Mouse (Mus musculus) MEL (cell line): ENCODE measurements around the gene Slc1a4. TPM values are rescaled to one million over a fixed set of nuclear protein-coding genes. Genes with fewer than 3 reads are reported as not detected.

Source experiments
- DNase-seq: peaks from one replicate; pipeline ENCODE4 v3.0.0; 2011; ENCODE audit warnings: low read depth, low spot score
- H3K27ac ChIP-seq: 2 replicates; pipeline ENCODE4 v1.5.1; 2012; ENCODE audit warnings: low read depth, mild to moderate bottlenecking, control low read depth, low read length, moderate library complexity; ENCODE audit not compliant: control insufficient read depth
- H3K27me3 ChIP-seq, 2 experiments: fragments of 150-350 bp in 1 of 2; sonication (generic) in 1 of 2; 2 replicates each; pipeline ENCODE4 v1.6.1; 2012; ENCODE audit warnings: low read length in 2 of 2, mild to moderate bottlenecking in 2 of 2, improper control_type of control experiment in 1 of 2, moderate library complexity in 1 of 2; ENCODE audit not compliant: insufficient read depth in 2 of 2, control insufficient read depth in 1 of 2
- H3K36me3 ChIP-seq, 2 experiments: 2 replicates each; pipeline ENCODE4 v1.6.1; 2012 to 2014; ENCODE audit warnings: low read length in 2 of 2, improper control_type of control experiment in 1 of 2, inconsistent platforms in 1 of 2, mild to moderate bottlenecking in 1 of 2; ENCODE audit not compliant: insufficient read depth in 2 of 2, control insufficient read depth in 1 of 2
- H3K4me1 ChIP-seq, 2 experiments: fragments of 150-350 bp in 1 of 2; sonication (generic) in 1 of 2; 2 replicates each; pipeline ENCODE4 v1.6.1; 2012; ENCODE audit warnings: low read length in 2 of 2, improper control_type of control experiment in 1 of 2, mild to moderate bottlenecking in 1 of 2; ENCODE audit not compliant: insufficient read depth in 2 of 2, control insufficient read depth in 1 of 2
- H3K4me3 ChIP-seq, 2 experiments: fragments of 150-350 bp in 1 of 2; sonication (generic) in 1 of 2; 2 replicates each; pipeline ENCODE4 v1.5.1; 2012; ENCODE audit warnings: low read depth in 2 of 2, low read length in 2 of 2, mild to moderate bottlenecking in 2 of 2, moderate library complexity in 2 of 2, control low read depth in 1 of 2, improper control_type of control experiment in 1 of 2; ENCODE audit not compliant: control insufficient read depth in 1 of 2, insufficient read depth in 1 of 2
- H3K79me2 ChIP-seq: 2 replicates; pipeline ENCODE4 v1.6.1; 2012; ENCODE audit warnings: mild to moderate bottlenecking, low read length, moderate library complexity; ENCODE audit not compliant: control insufficient read depth, poor library complexity, insufficient read depth
- H3K9ac ChIP-seq: 2 replicates; pipeline ENCODE4 v1.6.1; 2012; ENCODE audit warnings: low read depth, mild to moderate bottlenecking, control low read depth, low read length, moderate library complexity; ENCODE audit not compliant: control insufficient read depth, poor library complexity, severe bottlenecking
- H3K9me3 ChIP-seq: fragments of 150-350 bp; sonication (generic); replicated peaks from 2 replicates; pipeline ENCODE4 v1.6.1; 2012; ENCODE audit warnings: mild to moderate bottlenecking, low read length, improper control_type of control experiment, moderate library complexity; ENCODE audit not compliant: insufficient read depth
- CHD1 ChIP-seq: IDR thresholded peaks from 2 replicates; pipeline ENCODE4 v1.6.1; 2012; ENCODE audit warnings: low read depth, mild to moderate bottlenecking, inconsistent platforms, low read length, improper control_type of control experiment
- CHD2 ChIP-seq: IDR thresholded peaks from 2 replicates; pipeline ENCODE4 v1.6.1; 2011; ENCODE audit warnings: low read length, improper control_type of control experiment
- CTCF ChIP-seq, 3 experiments: IDR thresholded peaks in 2 of 3; conservative IDR thresholded peaks in 1 of 3; 2 replicates each; pipeline ENCODE4 v1.5.1; 2011 to 2012; ENCODE audit warnings: low read length in 3 of 3, low read depth in 2 of 3, mild to moderate bottlenecking in 2 of 3, improper control_type of control experiment in 1 of 3, inconsistent platforms in 1 of 3, mixed read lengths in 1 of 3, moderate library complexity in 1 of 3; ENCODE audit not compliant: control insufficient read depth in 1 of 3, insufficient read depth in 1 of 3, poor library complexity in 1 of 3, severe bottlenecking in 1 of 3
- ELF1 ChIP-seq: IDR thresholded peaks from 2 replicates; pipeline ENCODE4 v1.6.1; 2014; ENCODE audit warnings: low read depth, mild to moderate bottlenecking, inconsistent platforms, low read length, improper control_type of control experiment, moderate library complexity
- EP300 ChIP-seq, 2 experiments: IDR thresholded peaks; 2 replicates each; pipeline ENCODE4 v1.6.1; 2011; ENCODE audit warnings: improper control_type of control experiment in 2 of 2, low read length in 2 of 2, low read depth in 1 of 2, mild to moderate bottlenecking in 1 of 2
- ETS1 ChIP-seq: IDR thresholded peaks from 2 replicates; pipeline ENCODE4 v1.6.1; 2012; ENCODE audit warnings: low read depth, mild to moderate bottlenecking, inconsistent platforms, low read length, improper control_type of control experiment, moderate library complexity
- GABPA ChIP-seq: IDR thresholded peaks from 2 replicates; pipeline ENCODE4 v1.6.1; 2012; ENCODE audit warnings: low read depth, mild to moderate bottlenecking, inconsistent platforms, low read length, improper control_type of control experiment, moderate library complexity
- GATA1 ChIP-seq: IDR thresholded peaks from 2 replicates; pipeline ENCODE4 v1.6.1; 2011; ENCODE audit warnings: low read depth, low read length, improper control_type of control experiment
- MAFK ChIP-seq: IDR thresholded peaks from 2 replicates; pipeline ENCODE4 v1.6.1; 2011; ENCODE audit warnings: low read depth, mild to moderate bottlenecking, low read length, improper control_type of control experiment, borderline replicate concordance
- MAX ChIP-seq: IDR thresholded peaks from 2 replicates; pipeline ENCODE4 v1.6.1; 2011; ENCODE audit warnings: low read length, improper control_type of control experiment
- MAZ ChIP-seq: IDR thresholded peaks from 2 replicates; pipeline ENCODE4 v1.6.1; 2012; ENCODE audit warnings: low read depth, mild to moderate bottlenecking, inconsistent platforms, low read length, improper control_type of control experiment
- MXI1 ChIP-seq: IDR thresholded peaks from 2 replicates; pipeline ENCODE4 v1.6.1; 2011; ENCODE audit warnings: mild to moderate bottlenecking, low read depth, low read length, improper control_type of control experiment
- MYC ChIP-seq: IDR thresholded peaks from 2 replicates; pipeline ENCODE4 v1.6.1; 2011; ENCODE audit warnings: low read depth, mild to moderate bottlenecking, low read length, improper control_type of control experiment, moderate library complexity
- NELFE ChIP-seq: IDR thresholded peaks from 2 replicates; pipeline ENCODE4 v1.6.1; 2011; ENCODE audit warnings: low read depth, low read length, improper control_type of control experiment
- NRF1 ChIP-seq: IDR thresholded peaks from 2 replicates; pipeline ENCODE4 v1.6.1; 2014; ENCODE audit warnings: low read depth, mild to moderate bottlenecking, inconsistent platforms, low read length, improper control_type of control experiment, moderate library complexity; ENCODE audit not compliant: poor library complexity, insufficient read depth, severe bottlenecking
- POLR2A ChIP-seq, 2 experiments: IDR thresholded peaks; 2 replicates each; pipeline ENCODE4 v1.6.1; 2011 to 2012; ENCODE audit warnings: low read length in 2 of 2, mild to moderate bottlenecking in 2 of 2, control low read depth in 1 of 2, improper control_type of control experiment in 1 of 2, low read depth in 1 of 2, moderate library complexity in 1 of 2; ENCODE audit not compliant: control insufficient read depth in 1 of 2, insufficient read depth in 1 of 2, poor library complexity in 1 of 2
- POLR2AphosphoS2 ChIP-seq: IDR thresholded peaks from 2 replicates; pipeline ENCODE4 v1.6.1; 2011; ENCODE audit warnings: low read length, improper control_type of control experiment
- POLR2AphosphoS5 ChIP-seq: IDR thresholded peaks from 2 replicates; pipeline ENCODE4 v1.6.1; 2012; ENCODE audit warnings: low read depth, borderline replicate concordance, mild to moderate bottlenecking, inconsistent platforms, low read length, moderate library complexity, mixed read lengths
- RAD21 ChIP-seq: IDR thresholded peaks from 2 replicates; pipeline ENCODE4 v1.6.1; 2011; ENCODE audit warnings: mild to moderate bottlenecking, low read depth, low read length, improper control_type of control experiment
- RCOR1 ChIP-seq: IDR thresholded peaks from 2 replicates; pipeline ENCODE4 v1.6.1; 2012; ENCODE audit warnings: low read depth, mild to moderate bottlenecking, inconsistent platforms, low read length, improper control_type of control experiment
- SMC3 ChIP-seq: IDR thresholded peaks from 2 replicates; pipeline ENCODE4 v1.6.1; 2011; ENCODE audit warnings: low read depth, low read length, improper control_type of control experiment
- TAL1 ChIP-seq: IDR thresholded peaks from 2 replicates; pipeline ENCODE4 v1.6.1; 2012; ENCODE audit warnings: mild to moderate bottlenecking, inconsistent platforms, low read length, moderate library complexity, mixed read lengths
- TBP ChIP-seq: IDR thresholded peaks from 2 replicates; pipeline ENCODE4 v1.8.0; 2011; ENCODE audit warnings: low read depth, low read length, improper control_type of control experiment
- USF2 ChIP-seq, 2 experiments: IDR thresholded peaks; 2 replicates each; pipeline ENCODE4 v1.6.1; 2011 to 2012; ENCODE audit warnings: improper control_type of control experiment in 2 of 2, low read length in 2 of 2, borderline replicate concordance in 1 of 2, inconsistent platforms in 1 of 2, low read depth in 1 of 2, mild to moderate bottlenecking in 1 of 2; ENCODE audit not compliant: insufficient read depth in 1 of 2
- ZC3H11A ChIP-seq: IDR thresholded peaks from 2 replicates; pipeline ENCODE4 v1.6.1; 2012; ENCODE audit warnings: low read depth, mild to moderate bottlenecking, inconsistent platforms, low read length, improper control_type of control experiment
- ZMIZ1 ChIP-seq: IDR thresholded peaks from 2 replicates; pipeline ENCODE4 v1.6.1; 2012; ENCODE audit warnings: low read depth, mild to moderate bottlenecking, inconsistent platforms, low read length, improper control_type of control experiment, moderate library complexity
- ZNF384 ChIP-seq: IDR thresholded peaks from 2 replicates; pipeline ENCODE4 v1.6.1; 2012; ENCODE audit warnings: low read depth, mild to moderate bottlenecking, inconsistent platforms, low read length, improper control_type of control experiment
- polyA plus RNA-seq, 2 experiments: library from polyadenylated mRNA; stranded (reverse) in 1 of 2; unstranded in 1 of 2; fragments of >175 nt in 1 of 2; fragments of >200 nt in 1 of 2; gene quantifications; 2 replicates each; pipeline versions ENCODE4 v1.2.1 to v1.2.4; 2012; ENCODE audit warnings: low replicate concordance in 2 of 2, low read depth in 1 of 2; ENCODE audit not compliant: insufficient read length in 2 of 2, insufficient read depth in 1 of 2, missing spikeins in 1 of 2
- total RNA-seq: library from RNA; depleted of rRNA; stranded (reverse); fragments of 300-350 nt; gene quantifications from 2 replicates; pipeline ENCODE4 v1.2.3, GENCODE M21; 2012

Gene Slc1a4
- total and polyA plus RNA-seq, 3 experiments: 21.7 to 32.3 TPM; not detected in 1

DNA sequence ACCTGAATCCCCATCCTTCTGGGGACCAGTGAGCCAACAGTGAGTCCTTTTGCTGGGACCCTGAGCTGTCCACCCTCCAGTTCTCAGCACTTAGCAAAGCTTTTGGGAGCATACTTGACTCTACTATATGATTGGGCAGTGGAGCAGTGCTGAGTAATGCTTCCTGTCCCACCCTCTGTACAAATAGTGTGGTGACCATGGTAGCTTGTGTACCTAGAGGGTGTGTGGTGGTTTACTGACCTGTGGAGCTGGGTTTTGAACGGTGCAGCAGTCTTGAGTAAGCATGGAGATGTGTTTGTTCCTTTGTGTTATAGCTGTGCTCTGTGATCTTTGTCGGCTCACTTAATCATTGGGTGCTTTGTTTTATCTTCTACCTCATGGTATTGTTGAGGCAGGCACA is 13.9 kb upstream of the Slc1a4 start:
- no peaks in the 10 kb centered on the region for H3K9me3 ChIP-seq
- H3K4me3 ChIP-seq: no peak overlapping the region
- no peaks in the 10 kb centered on the region for H3K36me3 ChIP-seq
- H3K9ac ChIP-seq: no peak overlapping the region
- H3K27me3 ChIP-seq: no peaks in the 10 kb centered on the region
- TF ChIP-seq SMC3: no peak
- TF ChIP-seq GABPA: no peak
- no peak for TF ChIP-seq ZC3H11A
- no peak for TF ChIP-seq ZNF384
- TF ChIP-seq ZMIZ1: no peak
- TF ChIP-seq TBP: no peak
- no peak for TF ChIP-seq MAX
- TF ChIP-seq MAZ: no peak
- no peak for TF ChIP-seq EP300 (IDR thresholded peaks at IDR 0.05; ENCODE audit: low read depth in 1 of 2, low read length in 2 of 2)
- TF ChIP-seq CHD1: no peak
- TF ChIP-seq MAFK: no peak
- no peak for TF ChIP-seq MXI1
- TF ChIP-seq GATA1: no peak
- no peak for TF ChIP-seq CHD2
- TF ChIP-seq ETS1: no peak
- no peak for TF ChIP-seq CTCF (IDR thresholded peaks at IDR 0.05 in 2 of 3, conservative IDR thresholded peaks at IDR 0.05 in 1 of 3; ENCODE audit: control insufficient read depth in 1 of 3, insufficient read depth in 1 of 3, low read depth in 2 of 3, low read length in 3 of 3, poor library complexity in 1 of 3, severe bottlenecking in 1 of 3)
- TF ChIP-seq ELF1: no peak
- TF ChIP-seq POLR2A (IDR thresholded peaks at IDR 0.05; ENCODE audit: control insufficient read depth in 1 of 2, insufficient read depth in 1 of 2, low read depth in 1 of 2, low read length in 2 of 2, poor library complexity in 1 of 2): no peak
- no peak overlapping the region for H3K27ac ChIP-seq
- no peaks in the 10 kb centered on the region for H3K79me2 ChIP-seq
- no peaks in the 10 kb centered on the region for H3K4me1 ChIP-seq
- no peak for DNase-seq

DNA sequence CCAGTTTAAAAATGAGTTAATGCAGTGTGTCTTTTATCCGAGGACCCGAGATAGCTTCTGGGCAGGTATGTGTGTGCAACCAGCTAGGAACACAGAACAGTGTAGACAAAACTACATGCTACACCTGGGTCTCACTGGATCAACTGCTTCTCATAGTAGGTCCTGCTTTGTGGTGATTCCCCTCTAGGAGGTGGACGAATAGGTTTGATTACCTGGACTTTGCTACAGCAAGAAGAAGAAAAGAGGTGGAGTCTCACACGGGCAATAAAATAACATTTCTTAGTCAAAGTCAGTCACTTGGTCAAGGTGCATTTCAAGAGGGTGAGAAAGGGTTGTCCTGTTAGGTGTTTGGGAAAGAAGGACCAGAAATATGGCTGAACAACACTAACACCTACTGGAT is 11.4 kb upstream of the Slc1a4 start:
- TF ChIP-seq ZNF384 (no peak), NRF1 (no peak), SMC3 (no peak), NELFE (no peak), TAL1 (no peak), POLR2AphosphoS2 (no peak), MAX (no peak), RAD21 (no peak), EP300 (IDR thresholded peaks at IDR 0.05; ENCODE audit: low read depth in 1 of 2, low read length in 2 of 2) (no peak), POLR2AphosphoS5 (no peak), GABPA (no peak), USF2 (IDR thresholded peaks at IDR 0.05; ENCODE audit: borderline replicate concordance in 1 of 2, insufficient read depth in 1 of 2, low read depth in 1 of 2, low read length in 2 of 2) (no peak), MYC (no peak), RCOR1 (no peak)
- Histone ChIP-seq H3K36me3 (no peaks in the 10 kb centered on the region), H3K9me3 (no peaks in the 10 kb centered on the region), H3K27me3 (no peaks in the 10 kb centered on the region), H3K4me3 (no peak overlapping the region), H3K9ac (no peak overlapping the region), H3K4me1 (no peaks in the 10 kb centered on the region), H3K27ac (no peak overlapping the region), H3K79me2 (no peaks in the 10 kb centered on the region)
- DNase-seq: no peak
